In the genomic region with DNA sequence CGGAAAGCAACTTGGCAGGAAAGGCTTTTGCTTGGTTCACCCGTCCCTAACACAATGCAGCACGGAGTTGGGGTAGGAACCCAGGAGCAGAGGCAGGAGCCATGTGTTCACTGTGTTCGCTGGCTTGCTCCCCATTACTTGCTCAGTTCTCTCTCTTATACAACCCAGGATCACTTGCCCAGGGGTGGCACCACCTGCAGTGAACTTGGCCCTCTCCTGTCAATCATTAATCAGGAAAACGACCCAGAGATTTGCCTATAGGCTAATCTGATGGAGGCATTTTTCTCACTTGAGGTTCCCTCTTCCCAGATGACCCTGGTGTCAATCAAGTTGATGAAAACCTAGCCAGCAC, we compare ENCODE assay signal across 16 mouse cellular contexts.
A peak's percentile ranks its signal among the peaks of the same experiment; 100 is the strongest.
DNase-seq lines count a peak whose midpoint lies in the region; ATAC-seq lines count a peak whose summit lies in the region.
"Had no signal": no experiment of that assay in that cellular context is flagged by ENCODE, and none has a peak within 500 bp of the region (broad histone marks: within the 10 kb centered on the region; RNA-seq: fewer than 3 reads in every experiment).

No protein-coding gene starts in this region.

- no peaks in the 10 kb centered on the region for H3K9me3 ChIP-seq in forebrain, embryonic 10.5 days
- no peaks in the 10 kb centered on the region for H3K9me3 ChIP-seq in forebrain, embryonic 15.5 days
- H3K9me3 ChIP-seq in intestine, embryonic 15.5 days: no peaks in the 10 kb centered on the region
- H3K9me3 ChIP-seq in liver, embryonic 16.5 days (replicated peaks; ENCODE audit: control insufficient read depth, low read length): no peaks in the 10 kb centered on the region
- H3K9me3 ChIP-seq: megakaryocyte, embryonic 14.5 days had no signal

- no peak overlapping the region for H3K4me2 ChIP-seq in forebrain, embryonic 15.5 days (replicated peaks)
- H3K4me2 ChIP-seq in intestine, embryonic 15.5 days (replicated peaks): peak overlapping the region; percentile 43; the same call in 1 of the 2 replicates
- H3K4me2 ChIP-seq in liver, embryonic 16.5 days (ENCODE audit: low read depth, low read length): peak overlapping the region; percentile 52
- H3K4me2 ChIP-seq: hindbrain, embryonic 14.5 days; lung, embryonic 14.5 days had no signal

- H3K27ac ChIP-seq in forebrain, embryonic 10.5 days: peak overlapping the region; percentile 44
- no peak overlapping the region for H3K27ac ChIP-seq in forebrain, embryonic 15.5 days (replicated peaks)
- peak overlapping the region; percentile 52; the same call in 1 of the 2 replicates for H3K27ac ChIP-seq in intestine, embryonic 15.5 days
- peak overlapping the region; percentile 44; the same call in 1 of the 2 replicates for H3K27ac ChIP-seq in liver, embryonic 16.5 days (ENCODE audit: low read length)
- H3K27ac ChIP-seq: hindbrain, embryonic 14.5 days had no signal

- H3K36me3 ChIP-seq in forebrain, embryonic 10.5 days (replicated peaks): no peaks in the 10 kb centered on the region
- H3K36me3 ChIP-seq in forebrain, embryonic 15.5 days: no peaks in the 10 kb centered on the region
- no peaks in the 10 kb centered on the region for H3K36me3 ChIP-seq in intestine, embryonic 15.5 days
- no peaks in the 10 kb centered on the region for H3K36me3 ChIP-seq in liver, embryonic 16.5 days (ENCODE audit: control insufficient read depth, insufficient read depth)

- WGBS in forebrain, embryonic 10.5 days: 74% methylated on average over 5 of the region's 5 CpGs
- 52% methylated on average over 5 of the region's 5 CpGs for WGBS in forebrain, embryonic 15.5 days
- WGBS in intestine, embryonic 15.5 days: 63% methylated on average over 5 of the region's 5 CpGs
- 35% methylated on average over 5 of the region's 5 CpGs for WGBS in liver, embryonic 16.5 days (ENCODE audit: insufficient replicate concordance)

- H3K9ac ChIP-seq in forebrain, embryonic 15.5 days (replicated peaks): no peak overlapping the region
- H3K9ac ChIP-seq in intestine, embryonic 15.5 days: no peak overlapping the region
- H3K9ac ChIP-seq in liver, embryonic 16.5 days (ENCODE audit: low read depth, low read length): no peak overlapping the region
- H3K9ac ChIP-seq: hindbrain, embryonic 14.5 days; lung, embryonic 14.5 days had no signal

- no peak overlapping the region for H3K4me3 ChIP-seq in forebrain, embryonic 10.5 days
- H3K4me3 ChIP-seq in forebrain, embryonic 15.5 days: no peak overlapping the region
- no peak overlapping the region for H3K4me3 ChIP-seq in intestine, embryonic 15.5 days (replicated peaks)
- peak overlapping the region; percentile 36 for H3K4me3 ChIP-seq in liver, embryonic 16.5 days (ENCODE audit: low read depth, low read length)
- H3K4me3 ChIP-seq: erythroblast, embryonic 14.5 days; megakaryocyte, embryonic 14.5 days had no signal

- DNase-seq in forebrain, embryonic 10.5 days (ENCODE audit: extremely low spot score, low spot score): no peak
- DNase-seq in kidney, postnatal 10 days: peak; percentile 38
- no peak for DNase-seq in gastrocnemius, adult 8-10 months (ENCODE audit: low spot score in 2 of 2)
- DNase-seq: cerebellum, adult 9-10 months; layer of hippocampus, adult 9-11 months; lung, embryonic 14.5 days had no signal

- ATAC-seq in forebrain, embryonic 15.5 days (replicated peaks): no peak
- peak; percentile 93 for ATAC-seq in intestine, embryonic 15.5 days
- ATAC-seq in liver, embryonic 16.5 days (ENCODE audit: low read depth): peak; percentile 73
- ATAC-seq in megakaryocyte progenitor cell, adult 5-6 weeks (replicated peaks; ENCODE audit: poor library complexity): no peak
- ATAC-seq in erythroid progenitor cell, adult 5-6 weeks (replicated peaks; ENCODE audit: low FRiP score, poor library complexity, severe bottlenecking): no peak
- ATAC-seq: Patski had no signal

- peaks cover 13% of the 10 kb centered on the region; the same call in 1 of the 2 replicates for H3K27me3 ChIP-seq in forebrain, embryonic 10.5 days (ENCODE audit: poor library complexity, severe bottlenecking)
- no peaks in the 10 kb centered on the region for H3K27me3 ChIP-seq in forebrain, embryonic 15.5 days
- no peaks in the 10 kb centered on the region for H3K27me3 ChIP-seq in intestine, embryonic 15.5 days (replicated peaks)
- no peaks in the 10 kb centered on the region for H3K27me3 ChIP-seq in liver, embryonic 16.5 days (ENCODE audit: control insufficient read depth, insufficient read depth, low read depth, low read length)
- H3K27me3 ChIP-seq: CH12.LX, Patski had no signal

- peaks cover 48% of the 10 kb centered on the region for H3K4me1 ChIP-seq in forebrain, embryonic 10.5 days
- H3K4me1 ChIP-seq in forebrain, embryonic 15.5 days: peaks cover 6% of the 10 kb centered on the region; the same call in 1 of the 2 replicates
- H3K4me1 ChIP-seq in intestine, embryonic 15.5 days (replicated peaks): peaks cover 8% of the 10 kb centered on the region; the same call in 1 of the 2 replicates
- no peaks in the 10 kb centered on the region; the same call in 1 of the 2 replicates for H3K4me1 ChIP-seq in liver, embryonic 16.5 days (ENCODE audit: control insufficient read depth, low read depth, low read length)

Comparison
In these comparisons a context has a peak if more than half of its experiments do, and no peak if none do; other contexts are left out.
1. ATAC-seq: peak in intestine, embryonic 15.5 days (single experiment) and liver, embryonic 16.5 days (single experiment); none in forebrain, embryonic 15.5 days (single experiment), megakaryocyte progenitor cell, adult 5-6 weeks (single experiment) and erythroid progenitor cell, adult 5-6 weeks (single experiment).